Mouse (Mus musculus) heart, embryonic 14.5 days (tissue): ENCODE measurements at regions not wholly inside any gene's neighbourhood (a gene's known extent, or its start where the extent isn't known, plus 50 kb on each side); places are given as distances from the start of the nearest gene placed in this dataset.
"Not testable (repeated sequence)": the region's sequence is repeated elsewhere in the genome, so short reads cannot be mapped to it uniquely, and the experiment has no call there.

Source experiments
- ATAC-seq: fragments of 200-750 bp; cut with Nextera tagmentation; 2 replicates; pipeline ENCODE4 v1.8.0; 2017; ENCODE audit warnings: low read depth, moderate TSS enrichment; ENCODE audit not compliant: insufficient number of reproducible peaks, insufficient read depth, low FRiP score
- H3K27ac ChIP-seq, 2 experiments: fragments of 200-500 bp in 1 of 2; fragments of 300-500 bp in 1 of 2; sonication (generic) in 1 of 2; replicated peaks in 1 of 2; 2 replicates each; pipeline ENCODE4 v1.5.1; 2012 to 2014; ENCODE audit warnings: low read depth in 2 of 2, low read length in 2 of 2, control low read depth in 1 of 2, mild to moderate bottlenecking in 1 of 2, mixed read lengths in 1 of 2; ENCODE audit not compliant: control insufficient read depth in 1 of 2, insufficient read depth in 1 of 2
- H3K27me3 ChIP-seq: fragments of 300-500 bp; sonication (generic); 2 replicates; pipeline ENCODE4 v1.6.1; 2014; ENCODE audit warnings: mild to moderate bottlenecking, low read length, control low read depth; ENCODE audit not compliant: control insufficient read depth, insufficient read depth
- H3K36me3 ChIP-seq: fragments of 300-500 bp; sonication (generic); 2 replicates; pipeline ENCODE4 v1.6.1; 2014; ENCODE audit warnings: mild to moderate bottlenecking, control low read depth, low read length, mixed read lengths; ENCODE audit not compliant: control insufficient read depth, insufficient read depth
- H3K4me1 ChIP-seq, 2 experiments: fragments of 200-500 bp in 1 of 2; fragments of 300-500 bp in 1 of 2; sonication (generic) in 1 of 2; 2 replicates each; pipeline ENCODE4 v1.6.1; 2012 to 2014; ENCODE audit warnings: low read length in 2 of 2, control low read depth in 1 of 2, mixed read lengths in 1 of 2; ENCODE audit not compliant: control insufficient read depth in 2 of 2, insufficient read depth in 2 of 2
- H3K4me2 ChIP-seq: fragments of 300-500 bp; sonication (generic); 2 replicates; pipeline ENCODE4 v1.6.1; 2014; ENCODE audit warnings: mild to moderate bottlenecking, low read length
- H3K4me3 ChIP-seq, 2 experiments: fragments of 200-500 bp in 1 of 2; fragments of 300-500 bp in 1 of 2; sonication (generic) in 1 of 2; 2 replicates each; pipeline ENCODE4 v1.5.1; 2012 to 2014; ENCODE audit warnings: low read length in 2 of 2, mild to moderate bottlenecking in 2 of 2, control low read depth in 1 of 2, low read depth in 1 of 2, moderate library complexity in 1 of 2; ENCODE audit not compliant: control insufficient read depth in 1 of 2, insufficient read depth in 1 of 2
- H3K9ac ChIP-seq: fragments of 300-500 bp; sonication (generic); 2 replicates; pipeline ENCODE4 v1.6.1; 2014; ENCODE audit warnings: mild to moderate bottlenecking, low read length
- H3K9me3 ChIP-seq: fragments of 300-500 bp; sonication (generic); 2 replicates; pipeline ENCODE4 v1.6.1; 2016; ENCODE audit warnings: low read length, control low read depth; ENCODE audit not compliant: control insufficient read depth
- WGBS: fragments of 180-500 bp; shearing (Covaris S2); extraction: QIAGEN DNeasy Blood & Tissue Kit; methylation state at CpG from one replicate; pipeline ENCODE4 v1.1.7; 2014; 5-methylcytosine and 5-hydroxymethylcytosine counted together

GRCm38 (mm10) chr14:8867641-8868040, 201.6 kb upstream of the 4930452B06Rik start:
- Histone ChIP-seq H3K27me3 (no peaks in the 10 kb centered on the region), H3K4me3 (no peak overlapping the region), H3K9me3 (no peaks in the 10 kb centered on the region), H3K27ac (no peak overlapping the region), H3K9ac (no peak overlapping the region), H3K4me2 (no peak overlapping the region), H3K36me3 (no peaks in the 10 kb centered on the region), H3K4me1 (no peaks in the 10 kb centered on the region)
- 83% methylated on average over 5 of the region's 5 CpGs for WGBS
- no peak for ATAC-seq

GRCm38 (mm10) chr14:8851572-8851971, 185.5 kb upstream of the 4930452B06Rik start:
- no peaks in the 10 kb centered on the region for H3K27me3 ChIP-seq
- no peak overlapping the region for H3K4me2 ChIP-seq
- no peaks in the 10 kb centered on the region for H3K9me3 ChIP-seq
- ATAC-seq = no peak
- H3K36me3 ChIP-seq = no peaks in the 10 kb centered on the region
- H3K27ac ChIP-seq = no peak overlapping the region
- no peak overlapping the region for H3K4me3 ChIP-seq
- H3K4me1 ChIP-seq = no peaks in the 10 kb centered on the region
- no peak overlapping the region for H3K9ac ChIP-seq

GRCm38 (mm10) chr14:8850208-8850607, 184.2 kb upstream of the 4930452B06Rik start:
- Histone ChIP-seq H3K4me2 (no peak overlapping the region), H3K9ac (no peak overlapping the region), H3K9me3 (no peaks in the 10 kb centered on the region), H3K27me3 (no peaks in the 10 kb centered on the region), H3K4me3 (no peak overlapping the region), H3K27ac (no peak overlapping the region), H3K4me1 (no peaks in the 10 kb centered on the region), H3K36me3 (no peaks in the 10 kb centered on the region)
- ATAC-seq = no peak

- ATAC-seq = no peak
- no peaks in the 10 kb centered on the region for H3K9me3 ChIP-seq
- H3K36me3 ChIP-seq = no peaks in the 10 kb centered on the region
- no peak overlapping the region for H3K4me3 ChIP-seq
- H3K4me1 ChIP-seq = no peaks in the 10 kb centered on the region
- no peaks in the 10 kb centered on the region for H3K27me3 ChIP-seq
- H3K27ac ChIP-seq = no peak overlapping the region
- no peak overlapping the region for H3K9ac ChIP-seq
- H3K4me2 ChIP-seq = no peak overlapping the region
- WGBS = 74% methylated on average over 1 of the region's 1 CpGs
Measured at GRCm38 (mm10) chr14:8833516-8833915, 167.5 kb upstream of the 4930452B06Rik start.

- not testable (repeated sequence) for H3K4me3 ChIP-seq, H3K27ac ChIP-seq, H3K27me3 ChIP-seq, ATAC-seq, H3K4me2 ChIP-seq, H3K9ac ChIP-seq, H3K36me3 ChIP-seq, H3K4me1 ChIP-seq, H3K9me3 ChIP-seq
- 61% methylated on average over 23 of the region's 23 CpGs for WGBS
Measured at GRCm38 (mm10) chr14:8800217-8800616, 134.2 kb upstream of the 4930452B06Rik start.

- peaks cover 0 to 2% of the 10 kb centered on the region in 2 experiments; a peak in 2 of 4 replicates for H3K4me1 ChIP-seq
- ATAC-seq = 0 out of 2 replicates have a peak, but pooled peaks have one; percentile 26
- no peak overlapping the region for H3K4me3 ChIP-seq
- no peak overlapping the region for H3K4me2 ChIP-seq
- no peak overlapping the region for H3K9ac ChIP-seq
- no peaks in the 10 kb centered on the region for H3K27me3 ChIP-seq
- H3K36me3 ChIP-seq = no peaks in the 10 kb centered on the region
- H3K27ac ChIP-seq = no peak overlapping the region; a peak in 1 of 4 replicates
- WGBS = 7% methylated on average over 1 of the region's 1 CpGs
- H3K9me3 ChIP-seq = no peaks in the 10 kb centered on the region
Measured at GRCm38 (mm10) chr14:8789348-8789747, 123.3 kb upstream of the 4930452B06Rik start.

GRCm38 (mm10) chr14:8760541-8760940, 94.5 kb upstream of the 4930452B06Rik start:
- Histone ChIP-seq H3K27me3 (no peaks in the 10 kb centered on the region), H3K9ac (no peak overlapping the region), H3K4me3 (no peak overlapping the region), H3K9me3 (no peaks in the 10 kb centered on the region), H3K27ac (no peak overlapping the region), H3K4me1 (no peaks in the 10 kb centered on the region), H3K36me3 (no peaks in the 10 kb centered on the region), H3K4me2 (no peak overlapping the region)
- ATAC-seq = no peak
- WGBS = 52% methylated on average over 2 of the region's 2 CpGs

GRCm38 (mm10) chr14:8736831-8737230, 70.8 kb upstream of the 4930452B06Rik start:
- no peak overlapping the region for H3K27ac ChIP-seq
- no peaks in the 10 kb centered on the region for H3K9me3 ChIP-seq
- no peaks in the 10 kb centered on the region for H3K27me3 ChIP-seq
- no peak overlapping the region for H3K4me3 ChIP-seq
- H3K36me3 ChIP-seq = no peaks in the 10 kb centered on the region
- no peaks in the 10 kb centered on the region for H3K4me1 ChIP-seq
- H3K4me2 ChIP-seq = no peak overlapping the region
- H3K9ac ChIP-seq = no peak overlapping the region
- 35% methylated on average over 4 of the region's 4 CpGs for WGBS
- ATAC-seq = no peak
